In genomic region chr6:37297744-37298482, GRCm38 (mm10) we compare ENCODE assay signal across 12 mouse cellular contexts. TPM values are rescaled to one million over a fixed set of nuclear protein-coding genes. Genes with fewer than 3 reads are reported as not detected.
DNase-seq lines count a peak whose midpoint lies in the region; ATAC-seq lines count a peak whose summit lies in the region.
"Had no signal": no experiment of that assay in that cellular context is flagged by ENCODE, and none has a peak within 500 bp of the region (broad histone marks: within the 10 kb centered on the region; RNA-seq: fewer than 3 reads in every experiment).

No protein-coding gene starts in this region.

- peak; percentile 22 to 34 for DNase-seq in layer of hippocampus, postnatal 14 days (ENCODE audit: low spot score in 2 of 2)
- DNase-seq in layer of hippocampus, adult 9-11 months, result no peak
- peak; percentile 26 for DNase-seq in cerebellum, adult 9-11 months
- DNase-seq in gastrocnemius, postnatal 36 days, result no peak
- DNase-seq: heart, postnatal 10 days; lung, postnatal 4 days; thymus, postnatal 36 days had no signal

- H3K4me1 ChIP-seq in forebrain, embryonic 15.5 days, result peaks cover 47% of the 10 kb centered on the region
- peaks cover 41% of the 10 kb centered on the region for H3K4me1 ChIP-seq in midbrain, embryonic 16.5 days (ENCODE audit: control insufficient read depth, insufficient read depth, low read length)
- peaks cover 18% of the 10 kb centered on the region for H3K4me1 ChIP-seq in kidney, embryonic 16.5 days (ENCODE audit: insufficient read depth, low read length)

- intact Hi-C loops in gastrocnemius, postnatal 36 days (cut with DNase I), result no loop called here

- H3K27me3 ChIP-seq in forebrain, embryonic 15.5 days, result no peaks in the 10 kb centered on the region; the same call in 1 of the 2 replicates
- H3K27me3 ChIP-seq in midbrain, embryonic 16.5 days (ENCODE audit: control insufficient read depth, insufficient read depth, low read depth, low read length), result no peaks in the 10 kb centered on the region
- H3K27me3 ChIP-seq in kidney, embryonic 16.5 days (ENCODE audit: insufficient read depth, low read length), result peaks cover 44% of the 10 kb centered on the region

- H3K4me3 ChIP-seq in forebrain, embryonic 15.5 days, result peak overlapping the region; percentile 84
- H3K4me3 ChIP-seq in midbrain, embryonic 16.5 days (ENCODE audit: low read depth, low read length), result peak overlapping the region; percentile 88
- H3K4me3 ChIP-seq in kidney, embryonic 16.5 days (ENCODE audit: low read length), result no peak overlapping the region

- no peaks in the 10 kb centered on the region for H3K9me3 ChIP-seq in forebrain, embryonic 15.5 days
- no peaks in the 10 kb centered on the region for H3K9me3 ChIP-seq in midbrain, embryonic 16.5 days (replicated peaks; ENCODE audit: control insufficient read depth, low read length, poor library complexity, severe bottlenecking)
- no peaks in the 10 kb centered on the region for H3K9me3 ChIP-seq in kidney, embryonic 16.5 days (ENCODE audit: low read length)

- H3K27ac ChIP-seq in forebrain, embryonic 15.5 days (replicated peaks), result no peak overlapping the region
- no peak overlapping the region for H3K27ac ChIP-seq in midbrain, embryonic 16.5 days (ENCODE audit: low read length)
- H3K27ac ChIP-seq in kidney, embryonic 16.5 days (ENCODE audit: low read length), result no peak overlapping the region
- H3K27ac ChIP-seq: kidney, postnatal 0 days had no signal

- no peak overlapping the region; the same call in 1 of the 2 replicates for H3K9ac ChIP-seq in forebrain, embryonic 15.5 days (replicated peaks)
- peak overlapping the region; percentile 31 for H3K9ac ChIP-seq in midbrain, embryonic 16.5 days (ENCODE audit: low read depth, low read length)
- H3K9ac ChIP-seq in kidney, embryonic 16.5 days (replicated peaks; ENCODE audit: low read length), result no peak overlapping the region

- no peaks in the 10 kb centered on the region for H3K36me3 ChIP-seq in forebrain, embryonic 15.5 days
- no peaks in the 10 kb centered on the region for H3K36me3 ChIP-seq in midbrain, embryonic 16.5 days (ENCODE audit: control insufficient read depth, insufficient read depth, low read length)
- no peaks in the 10 kb centered on the region for H3K36me3 ChIP-seq in kidney, embryonic 16.5 days (ENCODE audit: insufficient read depth, low read length)

- H3K4me2 ChIP-seq in forebrain, embryonic 15.5 days (replicated peaks), result peak overlapping the region; percentile 92
- H3K4me2 ChIP-seq in midbrain, embryonic 16.5 days (ENCODE audit: low read length), result peak overlapping the region; percentile 84
- no peak overlapping the region for H3K4me2 ChIP-seq in kidney, embryonic 16.5 days (replicated peaks; ENCODE audit: low read depth, low read length)

- 45% methylated on average over 8 of the region's 8 CpGs for WGBS in forebrain, embryonic 15.5 days
- 41% methylated on average over 8 of the region's 8 CpGs for WGBS in midbrain, embryonic 16.5 days
- WGBS in kidney, embryonic 16.5 days, result 57% methylated on average over 8 of the region's 8 CpGs

- no peak for ATAC-seq in forebrain, embryonic 15.5 days (replicated peaks)
- no peak for ATAC-seq in midbrain, embryonic 16.5 days
- no peak for ATAC-seq in kidney, embryonic 16.5 days (ENCODE audit: low FRiP score, low TSS enrichment)

RNA-seq across cellular contexts. Expression of gene Dgki, which starts 2.1 kb away (rescaled TPM):
- 10 to 100 TPM; 51.7 to 57.8 TPM for total RNA-seq in layer of hippocampus, postnatal 14 days (2021)
- polyA plus RNA-seq in forebrain, embryonic 15.5 days (2015; fragmentation: Nextera tagmentation; extraction: Ambion mirVana), result 7.2 and 9.9 TPM in 2 replicates
- 7.4 and 7.6 TPM in 2 replicates for polyA plus RNA-seq in midbrain, embryonic 16.5 days (2015; fragmentation: Nextera tagmentation; extraction: Ambion mirVana)
- under 1 TPM; 0.13 to 0.15 TPM for total RNA-seq in gastrocnemius, postnatal 36 days (2021)
- 0.55 and 0.74 TPM in 2 replicates for polyA plus RNA-seq in kidney, embryonic 16.5 days (2015; fragmentation: Nextera tagmentation; extraction: Ambion mirVana)
- polyA plus RNA-seq: liver, adult 2 months had no signal

Comparison
In these comparisons a context has a peak if more than half of its experiments do, and no peak if none do; other contexts are left out.
1. DNase-seq: peak in layer of hippocampus, postnatal 14 days (2 of 2) and cerebellum, adult 9-11 months (single experiment); none in layer of hippocampus, adult 9-11 months (single experiment) and gastrocnemius, postnatal 36 days (0 of 2).